9 mouse cellular contexts compared by ENCODE assay signal in the genomic region with DNA sequence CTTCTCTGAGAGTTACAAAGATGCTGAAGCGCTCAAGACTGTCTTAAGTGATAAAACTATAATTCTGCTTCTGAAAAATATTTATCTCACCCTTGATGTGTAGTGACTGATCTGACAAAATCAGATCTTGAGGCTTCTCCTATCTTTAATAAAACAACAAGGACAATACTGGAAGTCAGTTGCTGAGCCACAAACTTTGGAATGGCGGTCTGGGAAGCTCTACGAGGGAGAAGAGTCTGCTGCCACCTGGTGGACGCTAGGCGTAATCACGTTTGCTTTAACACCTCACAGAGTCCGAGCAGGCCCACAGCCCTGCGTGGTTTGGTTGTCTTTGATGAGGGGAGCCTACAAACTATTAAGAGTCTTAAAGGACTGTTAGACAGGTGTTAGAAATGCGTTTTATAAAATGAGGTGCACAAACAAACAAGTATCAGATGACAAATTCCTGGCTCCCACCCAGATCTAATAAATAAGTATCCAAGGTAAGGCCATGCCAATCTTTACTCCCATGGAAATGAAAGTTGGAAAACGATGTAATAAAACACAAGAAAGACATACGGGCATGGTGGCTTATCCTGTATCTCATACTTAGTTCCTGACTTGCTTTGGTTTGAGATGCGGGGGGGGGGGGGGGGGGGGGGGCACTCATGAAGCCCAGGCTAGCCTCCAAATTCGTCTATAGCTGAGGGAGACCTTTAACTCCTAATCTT.
DNase-seq lines count a peak whose midpoint lies in the region; ATAC-seq and TF ChIP-seq lines count a peak whose summit lies in the region.
"Had no signal": no experiment of that assay in that cellular context is flagged by ENCODE, and none has a peak within 500 bp of the region (broad histone marks: within the 10 kb centered on the region; RNA-seq: fewer than 3 reads in every experiment).

No protein-coding gene starts in this region.

- no peaks in the 10 kb centered on the region for H3K27me3 ChIP-seq in ES-Bruce4 (ENCODE audit: control insufficient read depth, insufficient read depth, low read length, poor library complexity, severe bottlenecking)
- no peaks in the 10 kb centered on the region; the same call in 1 of the 2 replicates for H3K27me3 ChIP-seq in liver, embryonic 14.5 days (ENCODE audit: control insufficient read depth, insufficient read depth, low read length)
- H3K27me3 ChIP-seq in neural tube, embryonic 13.5 days = no peaks in the 10 kb centered on the region
- H3K27me3 ChIP-seq: limb, embryonic 15.5 days had no signal

- H3K9ac ChIP-seq in ES-Bruce4 (ENCODE audit: low read depth, poor library complexity, severe bottlenecking) = no peak overlapping the region
- H3K9ac ChIP-seq in liver, embryonic 14.5 days (replicated peaks) = no peak overlapping the region
- H3K9ac ChIP-seq in neural tube, embryonic 13.5 days = no peak overlapping the region
- H3K9ac ChIP-seq: limb, embryonic 15.5 days had no signal

- TF ChIP-seq CTCF in ES-Bruce4 (IDR thresholded peaks at IDR 0.05; ENCODE audit: low read depth, low read length) = peak; percentile 87
- TF ChIP-seq CTCF in liver, embryonic 14.5 days (IDR thresholded peaks at IDR 0.05; ENCODE audit: low read depth) = peak; percentile 92

- H3K9me3 ChIP-seq in ES-Bruce4 (replicated peaks; ENCODE audit: control insufficient read depth, insufficient read depth, low read length, poor library complexity, severe bottlenecking) = no peaks in the 10 kb centered on the region
- H3K9me3 ChIP-seq in liver, embryonic 14.5 days (ENCODE audit: control insufficient read depth, low read length) = no peaks in the 10 kb centered on the region
- H3K9me3 ChIP-seq in neural tube, embryonic 13.5 days = no peaks in the 10 kb centered on the region
- H3K9me3 ChIP-seq: limb, embryonic 15.5 days had no signal

- 17% methylated on average over 12 of the region's 13 CpGs for WGBS in liver, embryonic 14.5 days (ENCODE audit: insufficient replicate concordance)
- WGBS in neural tube, embryonic 13.5 days = 27% methylated on average over 12 of the region's 13 CpGs

- H3K4me3 ChIP-seq in ES-Bruce4 (ENCODE audit: low read depth, low read length) = no peak overlapping the region
- H3K4me3 ChIP-seq in liver, embryonic 14.5 days (ENCODE audit: insufficient read depth in 1 of 2, low read depth in 2 of 2, low read length in 2 of 2) = no peak overlapping the region
- no peak overlapping the region for H3K4me3 ChIP-seq in neural tube, embryonic 13.5 days
- H3K4me3 ChIP-seq: limb, embryonic 15.5 days had no signal

- ATAC-seq in erythroid progenitor cell, adult 5-6 weeks (replicated peaks; ENCODE audit: low FRiP score, poor library complexity, severe bottlenecking) = peak; percentile 86
- no peak; the same call in 1 of the 2 replicates for ATAC-seq in liver, embryonic 14.5 days (ENCODE audit: insufficient read depth)
- peak; percentile 79 for ATAC-seq in neural tube, embryonic 13.5 days (ENCODE audit: low read depth)

- TF ChIP-seq EP300 in ES-Bruce4 (IDR thresholded peaks at IDR 0.05; ENCODE audit: insufficient read depth, low read depth, low read length) = no peak
- TF ChIP-seq EP300 in liver, embryonic 14.5 days (IDR thresholded peaks at IDR 0.05; ENCODE audit: low read depth) = no peak

- no peak overlapping the region for H3K4me2 ChIP-seq in liver, embryonic 14.5 days (ENCODE audit: low read depth)
- no peak overlapping the region for H3K4me2 ChIP-seq in neural tube, embryonic 13.5 days
- H3K4me2 ChIP-seq: limb, embryonic 15.5 days had no signal

- H3K4me1 ChIP-seq in ES-Bruce4 (ENCODE audit: control insufficient read depth, insufficient read depth, low read length) = peaks cover 2% of the 10 kb centered on the region
- no peaks in the 10 kb centered on the region for H3K4me1 ChIP-seq in liver, embryonic 14.5 days (replicated peaks; ENCODE audit: control insufficient read depth in 2 of 2, insufficient read depth in 2 of 2, low read length in 1 of 2)
- no peaks in the 10 kb centered on the region for H3K4me1 ChIP-seq in neural tube, embryonic 13.5 days (replicated peaks)

- no peak overlapping the region for H3K27ac ChIP-seq in ES-Bruce4 (ENCODE audit: insufficient read depth, low read length)
- no peak overlapping the region for H3K27ac ChIP-seq in liver, embryonic 14.5 days
- H3K27ac ChIP-seq in neural tube, embryonic 13.5 days (replicated peaks) = no peak overlapping the region
- H3K27ac ChIP-seq: limb, embryonic 15.5 days had no signal

- no peak for TF ChIP-seq POLR2A in ES-Bruce4 (IDR thresholded peaks at IDR 0.05; ENCODE audit: insufficient read depth, low read length)

- peak; percentile 84 for DNase-seq in brain, adult 2 months (ENCODE audit: low read depth, low spot score)
- DNase-seq in heart, postnatal 10 days = peak; percentile 83 to 84
- DNase-seq in kidney, postnatal 25 days = peak; percentile 82 to 87
- peak in 2 of 3 experiments; percentile 26 to 37 for DNase-seq in liver, embryonic 14.5 days (ENCODE audit: low read depth in 3 of 3, low spot score in 3 of 3)
- peak; percentile 46 for DNase-seq in thymus, postnatal 25 days

- no peaks in the 10 kb centered on the region for H3K36me3 ChIP-seq in ES-Bruce4 (ENCODE audit: control insufficient read depth, insufficient read depth, low read length, poor library complexity, severe bottlenecking)
- H3K36me3 ChIP-seq in liver, embryonic 14.5 days (replicated peaks; ENCODE audit: control insufficient read depth, insufficient read depth, low read depth) = no peaks in the 10 kb centered on the region
- no peaks in the 10 kb centered on the region for H3K36me3 ChIP-seq in neural tube, embryonic 13.5 days
- H3K36me3 ChIP-seq: limb, embryonic 15.5 days had no signal

- intact Hi-C loops in heart, postnatal 10 days (cut with DNase I) = loop anchor here (1.0 to 5.0 kb wide), 3 partner anchors 55 to 164 kb away; no protein-coding TSS in a partner anchor

Comparison
In these comparisons a context has a peak if more than half of its experiments do, and no peak if none do; other contexts are left out.
1. DNase-seq: peak in every context shown above with its lines; median percentile 84 in kidney, postnatal 25 days; 84 in brain, adult 2 months; 84 in heart, postnatal 10 days; 46 in thymus, postnatal 25 days; 32 in liver, embryonic 14.5 days.